Mouse (Mus musculus) testis, adult 2 months (tissue): ENCODE results near the gene Dtx4. TPM values are rescaled to one million over a fixed set of nuclear protein-coding genes. Genes with fewer than 3 reads are reported as not detected.
A peak's percentile ranks its signal among the peaks of the same experiment; 100 is the strongest.

Source experiments
- H3K27ac ChIP-seq: fragments of 200-500 bp; 2 replicates; pipeline ENCODE4 v1.5.1; 2012; ENCODE audit warnings: low read depth, low read length; ENCODE audit not compliant: control insufficient read depth, insufficient read depth
- H3K27me3 ChIP-seq: fragments of 200-500 bp; 2 replicates; pipeline ENCODE4 v1.6.1; 2012; ENCODE audit warnings: mild to moderate bottlenecking, low read length, moderate library complexity; ENCODE audit not compliant: control insufficient read depth, insufficient read depth
- H3K36me3 ChIP-seq: fragments of 200-500 bp; 2 replicates; pipeline ENCODE4 v1.6.1; 2012; ENCODE audit warnings: mild to moderate bottlenecking, low read length; ENCODE audit not compliant: control insufficient read depth, insufficient read depth
- H3K4me1 ChIP-seq: fragments of 200-500 bp; 2 replicates; pipeline ENCODE4 v1.6.1; 2012; ENCODE audit warnings: low read length; ENCODE audit not compliant: control insufficient read depth, insufficient read depth
- H3K4me3 ChIP-seq: fragments of 200-500 bp; 2 replicates; pipeline ENCODE4 v1.5.1; 2012; ENCODE audit warnings: low read depth, mild to moderate bottlenecking, low read length, moderate library complexity, mixed read lengths; ENCODE audit not compliant: control insufficient read depth
- CTCF ChIP-seq: fragments of 200-500 bp; IDR thresholded peaks from 2 replicates; pipeline ENCODE4 v1.5.1; 2012; ENCODE audit warnings: low read depth, mild to moderate bottlenecking, inconsistent platforms, low read length, moderate library complexity; ENCODE audit not compliant: control insufficient read depth, insufficient read depth, insufficient replicate concordance
- POLR2A ChIP-seq: fragments of 200-500 bp; IDR thresholded peaks from 2 replicates; pipeline ENCODE4 v1.6.1; 2012; ENCODE audit warnings: low read depth, mild to moderate bottlenecking, inconsistent platforms, low read length, moderate library complexity; ENCODE audit not compliant: control insufficient read depth
- polyA plus RNA-seq: library from polyadenylated mRNA; depleted of rRNA; stranded (reverse); fragments of >200 nt; gene quantifications from 2 replicates; pipeline ENCODE4 v1.2.3, GENCODE M21; 2012

The Dtx4 gene
- polyA plus RNA-seq, 1 experiment, result 6.0 TPM

DNA sequence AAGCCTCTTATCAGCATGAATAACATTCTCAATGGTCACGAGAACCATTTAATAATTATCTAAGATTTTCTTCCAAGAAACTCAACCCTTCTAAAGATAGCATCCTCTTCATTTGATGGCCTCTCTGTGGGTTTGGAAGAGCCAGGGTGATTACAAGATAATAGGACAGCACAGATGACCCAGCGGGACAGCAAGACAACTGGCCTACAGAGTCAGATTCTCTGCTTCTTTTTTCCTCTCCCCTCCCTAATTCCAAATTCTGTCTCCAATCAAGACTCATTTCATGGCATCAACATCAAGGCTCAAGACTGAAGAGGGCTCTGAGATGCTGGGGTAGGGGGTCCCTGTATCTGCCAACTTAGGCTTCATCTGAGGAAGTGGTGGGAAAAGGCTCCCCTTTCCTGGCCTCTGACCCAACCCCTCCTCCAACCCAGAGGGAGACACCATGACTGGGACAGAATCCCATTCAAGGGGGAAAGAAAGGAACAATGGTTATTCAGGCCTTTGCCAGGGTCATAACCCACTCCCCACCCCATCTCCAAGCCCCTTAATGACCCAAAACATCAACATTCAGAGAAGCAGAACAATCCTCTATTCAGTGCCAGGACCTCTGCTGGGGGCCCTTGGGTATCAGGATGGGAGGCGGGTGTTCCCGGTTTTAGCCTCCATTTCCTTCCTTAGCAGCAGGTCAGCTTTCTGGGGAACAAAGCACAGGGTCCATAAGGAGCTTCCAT, 7.6 kb downstream of the Dtx4 start:
- Histone ChIP-seq H3K36me3 (no peaks in the 10 kb centered on the region), H3K27me3 (no peaks in the 10 kb centered on the region), H3K4me1 (peaks cover 11% of the 10 kb centered on the region), H3K27ac (no peak overlapping the region), H3K4me3 (no peak overlapping the region)
- TF ChIP-seq CTCF (no peak), POLR2A (no peak)

DNA sequence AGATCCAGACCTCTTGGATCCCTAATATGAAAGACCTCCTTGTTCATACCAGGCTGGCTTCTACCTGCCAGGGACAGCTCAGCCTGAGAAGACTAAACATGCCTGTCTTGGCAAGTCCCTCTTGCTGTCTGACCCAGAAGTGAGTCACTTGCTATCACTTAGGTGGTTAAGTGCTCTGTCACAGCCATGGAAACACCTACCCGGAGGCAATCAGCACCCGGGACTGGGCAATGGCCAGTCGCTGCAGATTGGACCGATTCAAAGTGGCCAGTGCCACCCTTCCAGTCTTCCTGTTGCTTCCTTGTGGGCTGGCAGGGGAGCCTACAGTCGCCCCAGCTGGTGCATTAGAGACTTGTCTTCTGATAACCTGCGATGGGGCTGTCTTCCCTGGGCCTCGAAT, 9.6 kb downstream of the Dtx4 start:
- Histone ChIP-seq H3K27me3 (no peaks in the 10 kb centered on the region), H3K27ac (no peak overlapping the region), H3K4me1 (peaks cover 27% of the 10 kb centered on the region), H3K4me3 (no peak overlapping the region), H3K36me3 (no peaks in the 10 kb centered on the region)
- TF ChIP-seq POLR2A, result no peak
- no peak for TF ChIP-seq CTCF

DNA sequence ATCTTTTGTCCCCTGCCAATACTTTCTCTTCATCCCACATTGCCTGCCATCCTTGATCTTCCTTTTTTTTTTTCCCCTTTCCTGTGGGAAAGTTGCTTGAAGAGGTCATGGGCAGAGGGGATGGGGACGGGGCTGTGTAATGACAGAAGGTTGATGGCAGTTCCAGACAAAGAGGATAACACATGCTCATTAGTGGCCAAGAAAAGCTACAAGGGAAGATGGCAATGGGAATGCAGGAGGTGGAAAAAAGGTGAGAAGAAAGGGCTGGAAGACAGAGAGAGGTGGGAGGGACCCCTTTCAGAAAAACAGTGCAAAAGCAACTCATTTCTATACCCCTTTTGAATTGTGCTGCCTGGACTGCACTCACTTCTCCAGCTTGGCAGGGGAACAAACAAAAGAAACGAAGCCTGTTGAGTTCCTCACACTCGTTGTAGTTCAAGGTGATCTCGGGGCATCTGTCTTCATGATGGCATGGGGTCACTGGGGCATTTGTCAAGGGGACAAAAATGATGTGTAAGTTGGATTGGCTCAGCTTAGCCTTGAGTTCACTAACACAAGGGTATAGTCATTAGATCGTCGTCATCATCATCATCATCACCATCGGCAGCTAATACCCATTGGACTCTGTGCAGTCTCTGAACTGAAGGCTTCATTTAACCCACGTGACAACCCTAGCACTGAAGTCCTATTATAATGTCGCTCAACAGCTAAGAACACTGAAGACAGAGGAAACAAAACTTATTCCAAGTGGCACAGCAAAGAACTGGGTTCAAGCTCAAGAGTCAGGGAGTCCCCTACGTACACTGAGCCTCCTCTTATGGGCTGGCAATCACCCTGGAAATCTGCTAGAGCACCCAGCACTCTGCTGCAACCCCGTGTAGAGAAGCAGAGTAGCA, 11.3 kb downstream of the Dtx4 start:
- Histone ChIP-seq H3K27me3 (no peaks in the 10 kb centered on the region), H3K4me3 (no peak overlapping the region), H3K27ac (peak overlapping the region; percentile 70), H3K36me3 (no peaks in the 10 kb centered on the region), H3K4me1 (peaks cover 31% of the 10 kb centered on the region)
- TF ChIP-seq POLR2A (no peak), CTCF (no peak)

DNA sequence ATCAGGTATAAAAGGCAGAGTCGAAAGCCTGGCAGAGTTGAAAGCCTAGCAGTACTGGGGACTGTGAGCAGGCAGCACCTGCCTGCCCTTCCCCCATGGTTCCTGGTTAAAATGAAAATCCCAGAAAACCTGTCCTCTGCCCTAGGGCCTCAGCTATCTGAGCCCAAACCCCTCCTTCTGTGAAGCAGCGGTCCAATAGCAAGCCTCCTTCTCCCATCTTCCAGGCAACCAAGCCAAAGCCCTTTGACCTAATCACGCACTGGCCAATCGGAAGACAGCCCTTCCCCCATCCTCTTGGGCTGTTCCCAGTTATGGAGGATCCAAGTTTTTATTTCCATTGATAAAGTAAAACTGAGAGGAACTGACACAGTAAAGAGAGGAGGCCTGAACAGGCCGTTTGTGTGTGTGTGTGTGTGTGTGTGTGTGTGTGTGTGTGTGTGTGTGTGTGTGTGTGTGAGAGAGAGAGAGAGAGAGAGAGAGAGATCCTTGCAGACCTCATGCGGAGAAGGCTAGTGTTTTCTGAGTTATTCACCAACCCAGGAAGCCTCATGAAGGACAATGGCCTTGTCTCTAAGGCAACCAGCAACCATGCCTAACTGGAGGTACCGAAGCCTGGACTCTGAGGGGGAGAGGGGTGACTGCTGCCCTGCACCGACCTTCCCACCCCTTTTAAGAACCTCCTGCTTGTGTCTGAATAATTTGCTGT, 12.1 kb downstream of the Dtx4 start:
- H3K36me3 ChIP-seq, result no peaks in the 10 kb centered on the region
- H3K4me1 ChIP-seq, result peaks cover 32% of the 10 kb centered on the region
- TF ChIP-seq CTCF, result no peak
- TF ChIP-seq POLR2A, result peak; percentile 50; the same call in 1 of the 2 replicates
- peak overlapping the region; percentile 70 for H3K27ac ChIP-seq
- no peak overlapping the region; the same call in 1 of the 2 replicates for H3K4me3 ChIP-seq
- no peaks in the 10 kb centered on the region for H3K27me3 ChIP-seq

DNA sequence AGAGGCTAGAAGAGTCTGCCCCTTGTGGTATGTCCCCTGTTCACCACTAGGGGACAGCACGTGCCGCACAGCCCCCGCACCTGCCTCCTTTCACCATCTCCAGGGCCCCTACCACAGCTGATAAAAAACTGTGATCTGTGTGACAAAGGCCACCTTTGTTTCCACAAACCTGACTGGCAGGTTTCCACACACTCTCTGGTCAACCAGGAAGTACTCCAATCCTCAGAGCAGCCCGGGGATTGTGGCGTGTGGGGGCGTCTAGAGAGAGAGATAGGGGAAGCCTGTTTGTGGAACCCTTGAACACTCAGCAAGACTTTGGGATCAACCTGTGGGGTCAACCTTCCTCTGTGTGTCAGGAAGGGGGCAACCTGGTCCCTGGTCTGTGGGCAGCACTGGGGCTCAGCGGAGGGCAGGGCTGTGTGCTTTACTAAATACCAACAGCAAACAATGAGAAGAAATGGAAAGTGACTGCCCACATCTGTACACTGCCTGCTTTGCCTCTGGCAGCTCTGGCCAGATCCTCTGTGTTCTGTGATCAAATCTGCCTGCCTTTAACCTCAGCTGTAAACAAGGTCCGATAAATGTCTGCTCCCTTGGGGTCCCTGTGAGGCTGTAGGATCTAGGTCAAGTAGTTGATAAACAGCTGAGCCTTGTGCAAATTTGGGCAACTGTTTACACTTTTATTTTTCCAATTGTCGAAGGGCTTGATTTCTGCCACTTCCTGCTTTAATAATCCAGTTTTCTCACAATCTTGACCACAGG, 12.9 kb downstream of the Dtx4 start:
- Histone ChIP-seq H3K27ac (peak overlapping the region; percentile 71), H3K36me3 (no peaks in the 10 kb centered on the region), H3K4me1 (peaks cover 32% of the 10 kb centered on the region), H3K4me3 (no peak overlapping the region), H3K27me3 (no peaks in the 10 kb centered on the region)
- TF ChIP-seq CTCF (peak; percentile 84), POLR2A (no peak)

DNA sequence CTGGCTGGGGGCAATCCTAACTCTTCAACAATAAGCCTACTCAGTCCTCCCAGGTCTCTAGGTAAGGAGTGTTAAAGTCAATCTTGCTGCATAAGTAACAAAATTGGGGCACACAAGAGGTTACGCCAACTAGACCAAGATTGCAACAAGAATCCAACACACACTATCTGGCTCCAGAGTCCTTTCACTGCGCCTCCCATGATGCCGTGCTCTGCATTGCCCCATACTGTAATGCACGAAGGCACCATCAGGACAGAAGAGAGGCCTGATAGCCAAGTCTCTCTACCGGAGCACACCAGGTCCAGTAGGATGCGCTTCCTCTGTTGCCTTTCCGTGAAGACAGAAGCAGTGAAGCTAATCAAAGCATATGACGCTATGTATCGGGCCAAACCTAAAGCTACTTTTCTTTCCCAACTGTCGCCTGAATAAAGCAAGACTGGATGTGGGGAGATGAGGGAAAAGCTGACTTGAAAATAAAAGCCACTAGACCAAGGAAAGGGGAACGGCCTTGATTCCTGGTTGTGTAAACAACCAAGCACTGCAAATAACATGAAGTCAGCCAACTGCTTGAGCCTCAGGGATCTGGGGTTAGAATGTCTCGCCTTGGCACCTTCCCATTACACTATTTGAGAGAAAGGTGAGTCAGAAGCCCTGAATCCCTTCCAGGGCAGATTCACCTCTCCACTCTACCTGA, 13.6 kb downstream of the Dtx4 start:
- H3K27ac ChIP-seq, result peak overlapping the region; percentile 71
- no peak overlapping the region for H3K4me3 ChIP-seq
- TF ChIP-seq POLR2A (no peak), CTCF (no peak)
- no peaks in the 10 kb centered on the region for H3K27me3 ChIP-seq
- H3K36me3 ChIP-seq, result no peaks in the 10 kb centered on the region
- peaks cover 34% of the 10 kb centered on the region for H3K4me1 ChIP-seq
